Comparison of ENCODE assay signal across 28 mouse cellular contexts in genomic region chr14:14945930-14946329, GRCm38 (mm10).
"Had no signal": no experiment of that assay in that cellular context is flagged by ENCODE, and none has a peak within 500 bp of the region (broad histone marks: within the 10 kb centered on the region; RNA-seq: fewer than 3 reads in every experiment).

No protein-coding gene starts in this region.

- H3K36me3 ChIP-seq: heart, embryonic 10.5 days; heart, embryonic 12.5 days; hindbrain, embryonic 10.5 days; hindbrain, embryonic 12.5 days; intestine, embryonic 15.5 days; limb, embryonic 10.5 days; limb, embryonic 12.5 days; liver, embryonic 13.5 days; liver, embryonic 15.5 days had no signal

- H3K27me3 ChIP-seq: heart, embryonic 12.5 days; hindbrain, embryonic 12.5 days; intestine, embryonic 15.5 days; limb, embryonic 12.5 days; liver, embryonic 13.5 days; liver, embryonic 15.5 days had no signal

- ATAC-seq: hindbrain, embryonic 16.5 days; inflammation-experienced regulatory T-cells, adult 6 months; intestine, embryonic 15.5 days; intestine, postnatal 0 days; liver, postnatal 0 days had no signal

- H3K9me3 ChIP-seq: heart, embryonic 10.5 days; heart, embryonic 12.5 days; hindbrain, embryonic 10.5 days; hindbrain, embryonic 12.5 days; intestine, embryonic 15.5 days; limb, embryonic 10.5 days; limb, embryonic 12.5 days; liver, embryonic 13.5 days; liver, embryonic 15.5 days had no signal

- H3K9ac ChIP-seq: heart, embryonic 12.5 days; hindbrain, embryonic 12.5 days; hindbrain, embryonic 14.5 days; intestine, embryonic 15.5 days; limb, embryonic 12.5 days; liver, embryonic 13.5 days; liver, embryonic 15.5 days; liver, postnatal 0 days had no signal

- H3K27ac ChIP-seq: gastrocnemius, adult 2 months; heart, adult 2 months; heart, embryonic 10.5 days; hindbrain, embryonic 10.5 days; hindbrain, embryonic 12.5 days; hindbrain, embryonic 14.5 days; intestine, embryonic 15.5 days; left cerebral cortex, adult 2 months; limb, embryonic 10.5 days; limb, embryonic 12.5 days; liver, embryonic 13.5 days; liver, embryonic 15.5 days had no signal

- H3K4me1 ChIP-seq: heart, embryonic 10.5 days; heart, embryonic 12.5 days; hindbrain, embryonic 10.5 days; hindbrain, embryonic 12.5 days; intestine, embryonic 15.5 days; limb, embryonic 10.5 days; limb, embryonic 12.5 days; liver, embryonic 13.5 days; liver, embryonic 15.5 days had no signal

- H3K4me3 ChIP-seq: gastrocnemius, adult 2 months; heart, adult 2 months; heart, embryonic 10.5 days; heart, embryonic 12.5 days; hindbrain, embryonic 10.5 days; hindbrain, embryonic 12.5 days; intestine, embryonic 15.5 days; left cerebral cortex, adult 2 months; limb, embryonic 10.5 days; limb, embryonic 12.5 days; liver, embryonic 13.5 days; liver, embryonic 15.5 days had no signal

- H3K4me2 ChIP-seq: heart, embryonic 12.5 days; hindbrain, embryonic 12.5 days; hindbrain, embryonic 14.5 days; intestine, embryonic 15.5 days; limb, embryonic 12.5 days; liver, embryonic 11.5 days; liver, embryonic 13.5 days; liver, embryonic 15.5 days had no signal

- DNase-seq: gastrocnemius, adult 2 months; gastrocnemius, postnatal 10 days; gastrocnemius, postnatal 25 days; heart, adult 2 months; heart, postnatal 10 days; heart, postnatal 4 days; kidney, adult 18-20 months; kidney, adult 8-10 months; kidney, postnatal 10 days; kidney, postnatal 25 days; kidney, postnatal 4 days; liver; liver, embryonic 13.5 days; liver, postnatal 0 days had no signal
